Mouse (Mus musculus) spleen, adult 2 months (tissue): ENCODE results near the gene Vti1a. TPM values are rescaled to one million over a fixed set of nuclear protein-coding genes. Genes with fewer than 3 reads are reported as not detected.

Experiments used
- DNase-seq, 2 experiments: peaks; one replicate each; pipeline versions ENCODE4 v3.0.0 to v3.0.0-alpha.2; 2012 to 2021; ENCODE audit warnings: low spot score in 2 of 2, low read depth in 1 of 2
- H3K27ac ChIP-seq: fragments of 200-500 bp; 2 replicates; pipeline ENCODE4 v1.5.1; 2012; ENCODE audit warnings: low read length, inconsistent platforms; ENCODE audit not compliant: insufficient read depth
- H3K27me3 ChIP-seq: fragments of 200-500 bp; 2 replicates; pipeline ENCODE4 v1.6.1; 2012; ENCODE audit warnings: mild to moderate bottlenecking, moderate library complexity, low read length, inconsistent platforms; ENCODE audit not compliant: control insufficient read depth, insufficient read depth
- H3K36me3 ChIP-seq: fragments of 200-500 bp; 2 replicates; pipeline ENCODE4 v1.6.1; 2012; ENCODE audit warnings: mild to moderate bottlenecking, low read length, inconsistent platforms; ENCODE audit not compliant: control insufficient read depth, insufficient read depth
- H3K4me1 ChIP-seq: fragments of 200-500 bp; 2 replicates; pipeline ENCODE4 v1.6.1; 2011; ENCODE audit warnings: inconsistent platforms; ENCODE audit not compliant: control insufficient read depth, insufficient read depth, insufficient read length
- H3K4me3 ChIP-seq: fragments of 200-500 bp; 2 replicates; pipeline ENCODE4 v1.5.1; 2011; ENCODE audit warnings: mild to moderate bottlenecking, inconsistent platforms; ENCODE audit not compliant: insufficient read depth, insufficient read length; ENCODE audit errors: extremely low read depth
- CTCF ChIP-seq: fragments of 200-500 bp; IDR thresholded peaks from 2 replicates; pipeline ENCODE4 v1.5.1; 2011; ENCODE audit warnings: mild to moderate bottlenecking, inconsistent platforms; ENCODE audit not compliant: insufficient read depth, insufficient read length, insufficient replicate concordance; ENCODE audit errors: extremely low read depth
- POLR2A ChIP-seq: fragments of 200-500 bp; IDR thresholded peaks from 2 replicates; pipeline ENCODE4 v1.6.1; 2011; ENCODE audit warnings: low read depth, low read length, inconsistent platforms
- WGBS: fragments of 180-500 bp; shearing (Covaris S2); methylation state at CpG from one replicate; pipeline ENCODE4 v1.1.7; 2018; 5-methylcytosine and 5-hydroxymethylcytosine counted together
- polyA plus RNA-seq: library from polyadenylated mRNA; depleted of rRNA; stranded (reverse); fragments of >200 nt; gene quantifications from 2 replicates; pipeline ENCODE4 v1.2.3, GENCODE M21; 2012

Vti1a gene
- polyA plus RNA-seq, 1 experiment, result 7.0 TPM

DNA sequence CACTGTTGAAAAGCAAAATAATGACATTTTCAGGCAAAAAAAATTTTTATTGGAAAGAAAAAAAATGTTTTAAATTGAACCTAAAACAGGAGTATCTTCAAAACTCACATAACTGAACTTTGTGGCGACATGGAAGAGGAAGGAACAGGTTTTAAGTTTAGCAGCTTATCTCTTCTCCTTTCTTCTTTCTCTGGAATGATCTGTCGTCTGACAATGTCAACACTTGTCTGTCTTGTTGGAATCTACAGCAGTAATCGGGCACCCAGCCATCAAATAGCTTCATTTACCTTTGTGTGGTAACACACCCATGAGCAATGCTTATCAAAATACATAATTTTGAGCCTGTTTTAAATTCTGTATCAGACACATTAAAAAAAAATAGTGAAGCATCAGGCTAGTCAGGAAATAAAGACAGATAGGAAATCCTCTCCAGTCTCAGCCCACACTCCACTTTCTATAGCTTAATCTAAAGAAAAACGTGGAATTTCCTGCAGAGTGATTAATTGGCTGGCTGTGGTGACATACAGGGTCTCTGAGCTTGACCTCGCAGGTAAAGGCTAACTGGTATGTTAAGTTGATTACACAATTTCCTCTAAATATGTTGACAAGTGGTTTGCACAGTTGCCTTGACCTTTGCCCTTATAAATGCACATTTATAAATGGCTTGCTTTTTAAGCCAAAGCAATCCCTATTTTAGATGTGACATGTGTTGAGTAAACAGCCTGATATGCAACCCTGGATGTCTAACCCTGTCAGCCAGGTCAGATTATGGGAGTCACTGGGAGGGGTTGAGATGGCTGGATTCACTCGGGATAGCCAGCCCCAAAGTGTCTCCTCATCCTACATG lies 249.7 kb downstream of the Vti1a start:
- DNase-seq, result no peak
- no peaks in the 10 kb centered on the region for H3K27me3 ChIP-seq
- TF ChIP-seq POLR2A (no peak), CTCF (no peak)
- no peaks in the 10 kb centered on the region for H3K4me1 ChIP-seq
- WGBS, result 52% methylated on average over 6 of the region's 6 CpGs
- no peaks in the 10 kb centered on the region for H3K36me3 ChIP-seq
- H3K4me3 ChIP-seq, result no peak overlapping the region
- no peak overlapping the region for H3K27ac ChIP-seq

- TF ChIP-seq CTCF (no peak), POLR2A (no peak)
- 76% methylated on average over 7 of the region's 7 CpGs for WGBS
- Histone ChIP-seq H3K4me1 (no peaks in the 10 kb centered on the region), H3K27me3 (no peaks in the 10 kb centered on the region), H3K27ac (no peak overlapping the region), H3K36me3 (no peaks in the 10 kb centered on the region), H3K4me3 (no peak overlapping the region)
- no peak for DNase-seq
Measured at GRCm38 (mm10) chr19:55569114-55569513, 253.0 kb downstream of the Vti1a start.

GRCm38 (mm10) chr19:55569894-55570293 lies 253.8 kb downstream of the Vti1a start:
- TF ChIP-seq POLR2A (no peak), CTCF (no peak)
- DNase-seq, result no peak
- no peaks in the 10 kb centered on the region for H3K4me1 ChIP-seq
- 48% methylated on average over 12 of the region's 12 CpGs for WGBS
- H3K4me3 ChIP-seq, result no peak overlapping the region
- peak overlapping the region; percentile 20; the same call in 1 of the 2 replicates for H3K27ac ChIP-seq
- no peaks in the 10 kb centered on the region for H3K27me3 ChIP-seq
- H3K36me3 ChIP-seq, result no peaks in the 10 kb centered on the region

DNA sequence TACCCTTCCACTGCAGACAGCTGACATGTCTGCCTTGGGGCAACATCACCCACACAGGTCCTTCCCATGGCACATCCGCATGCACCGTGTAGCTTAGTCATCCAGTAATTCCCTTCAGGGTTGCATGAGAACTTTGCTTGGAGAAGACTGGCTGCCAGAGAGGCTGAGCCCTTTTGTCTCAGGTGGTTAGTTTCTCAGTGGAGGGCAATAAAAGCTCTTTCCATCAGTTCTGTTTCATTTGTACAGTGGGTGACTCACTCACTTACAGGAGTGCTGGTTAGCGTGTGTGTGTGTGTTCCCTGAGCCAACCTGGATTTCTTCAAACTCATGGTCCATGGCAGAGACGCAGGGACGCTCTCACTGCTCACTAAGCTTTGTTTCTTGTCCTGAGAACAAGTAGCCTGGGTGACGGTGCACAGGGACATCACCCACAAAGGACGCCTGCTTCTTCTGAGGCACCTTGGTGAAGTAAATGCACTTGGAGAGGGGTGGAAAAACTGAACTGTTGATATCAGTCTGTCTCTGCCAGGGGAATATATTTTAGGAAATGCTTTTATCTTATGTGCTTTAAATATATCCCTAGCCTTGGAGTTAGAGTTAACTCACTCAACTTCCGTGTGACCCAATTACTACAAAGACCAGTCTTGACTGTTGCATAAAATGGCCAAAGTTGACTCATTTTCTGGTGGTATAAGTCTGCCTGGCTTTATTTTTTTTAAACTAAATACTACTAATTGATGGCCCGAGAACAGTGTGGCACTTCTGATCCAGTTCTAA lies 254.6 kb downstream of the Vti1a start:
- no peak for DNase-seq
- H3K27ac ChIP-seq, result no peak overlapping the region
- TF ChIP-seq POLR2A, result no peak
- TF ChIP-seq CTCF, result no peak
- H3K36me3 ChIP-seq, result no peaks in the 10 kb centered on the region
- no peaks in the 10 kb centered on the region for H3K4me1 ChIP-seq
- H3K4me3 ChIP-seq, result no peak overlapping the region
- H3K27me3 ChIP-seq, result no peaks in the 10 kb centered on the region
- 95% methylated on average over 9 of the region's 9 CpGs for WGBS

- DNase-seq, result no peak
- Histone ChIP-seq H3K4me1 (no peaks in the 10 kb centered on the region), H3K36me3 (no peaks in the 10 kb centered on the region), H3K4me3 (no peak overlapping the region), H3K27ac (no peak overlapping the region), H3K27me3 (no peaks in the 10 kb centered on the region)
- TF ChIP-seq CTCF (no peak), POLR2A (no peak)
- 83% methylated on average over 8 of the region's 8 CpGs for WGBS
Measured at GRCm38 (mm10) chr19:55571486-55571885, 255.4 kb downstream of the Vti1a start.

GRCm38 (mm10) chr19:55577306-55578042 lies 261.4 kb downstream of the Vti1a start:
- no peak for TF ChIP-seq POLR2A
- no peak for TF ChIP-seq CTCF
- 78% methylated on average over 25 of the region's 25 CpGs for WGBS
- no peaks in the 10 kb centered on the region for H3K4me1 ChIP-seq

More at GRCm38 (mm10) chr19:55577306-55578042, 261.4 kb downstream of the Vti1a start:
- Histone ChIP-seq H3K27me3 (no peaks in the 10 kb centered on the region), H3K27ac (no peak overlapping the region), H3K36me3 (0 out of 2 replicates have a peak, but pooled peaks cover 1% of the 10 kb centered on the region), H3K4me3 (no peak overlapping the region)
- DNase-seq, result no peak
